Mouse (Mus musculus): ENCODE measurements at regions not wholly inside any gene's neighbourhood (a gene's known extent, or its start where the extent isn't known, plus 50 kb on each side); places are given as distances from the start of the nearest gene placed in this dataset.

- no peak for TF ChIP-seq CTCF (IDR thresholded peaks at IDR 0.05; ENCODE audit: low read depth, low read length)
- TF ChIP-seq EP300 (IDR thresholded peaks at IDR 0.05; ENCODE audit: insufficient read depth, low read depth, low read length), result no peak
- no peak for TF ChIP-seq POLR2A (IDR thresholded peaks at IDR 0.05; ENCODE audit: insufficient read depth, low read length)
These were observed 156.5 kb upstream of the Ngly1 start for GRCm38 (mm10) chr14:16092391-16093132.
